Mouse (Mus musculus) ES-E14 (cell line): ENCODE data around the gene Bod1.

Experiments used
- CHD2 ChIP-seq: IDR thresholded peaks from 2 replicates; pipeline ENCODE4 v1.6.1; 2014; ENCODE audit warnings: mild to moderate bottlenecking, low read depth, low read length, inconsistent platforms
- HCFC1 ChIP-seq: IDR thresholded peaks from 2 replicates; pipeline ENCODE4 v1.6.1; 2012; ENCODE audit warnings: low read length, inconsistent platforms, borderline replicate concordance; ENCODE audit not compliant: insufficient read depth
- MAFK ChIP-seq: IDR thresholded peaks from 2 replicates; pipeline ENCODE4 v1.6.1; 2014; ENCODE audit warnings: mild to moderate bottlenecking, low read depth, low read length, inconsistent platforms; ENCODE audit not compliant: insufficient read depth
- ZC3H11A ChIP-seq: IDR thresholded peaks from 2 replicates; pipeline ENCODE4 v1.6.1; 2012; ENCODE audit warnings: low read depth, mild to moderate bottlenecking, inconsistent platforms, low read length, borderline replicate concordance
- ZNF384 ChIP-seq: IDR thresholded peaks from 2 replicates; pipeline ENCODE4 v1.6.1; 2012; ENCODE audit warnings: low read depth, low read length, inconsistent platforms

DNA sequence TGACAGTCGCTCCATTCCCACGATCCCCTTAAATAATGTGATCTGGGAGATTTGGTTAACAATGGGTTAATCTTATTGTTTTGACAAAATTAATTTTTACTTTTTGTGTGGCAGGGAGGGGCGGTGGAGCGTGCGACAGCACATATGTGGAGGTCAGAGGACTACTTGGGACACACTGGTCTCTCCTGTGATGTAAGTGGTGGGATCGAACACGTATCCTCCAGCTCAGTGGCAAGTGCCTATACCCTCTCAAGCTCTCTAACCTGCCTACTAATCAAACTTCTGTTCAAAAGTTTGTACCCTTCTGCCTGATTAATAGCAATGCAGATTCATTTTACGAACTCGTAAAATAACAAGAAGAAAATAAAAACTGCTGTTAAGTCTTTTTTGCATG is 482 bp upstream of the Bod1 start:
- TF ChIP-seq ZC3H11A (no peak), CHD2 (no peak), MAFK (no peak), HCFC1 (no peak), ZNF384 (no peak)
